Mouse (Mus musculus): ENCODE data around the gene Fgf22.

Gene Fgf22

GRCm38 (mm10) chr10:79754856-79755516 lies at the start of gene Fgf22:
Gene Fgf22, plus strand, starts transcription at chr10:79755076.
- no peak for DNase-seq (ENCODE audit: low read depth)

GRCm38 (mm10) chr10:79705951-79706350 lies 48.9 kb upstream of the Fgf22 start:
- peak; percentile 50 for DNase-seq (ENCODE audit: low read depth)

GRCm38 (mm10) chr10:79706406-79707094 lies 48.3 kb upstream of the Fgf22 start:
- no peak for DNase-seq (ENCODE audit: low read depth)

- DNase-seq (ENCODE audit: low read depth), result no peak
These were observed 47.7 kb upstream of the Fgf22 start for GRCm38 (mm10) chr10:79707162-79707561.

DNA sequence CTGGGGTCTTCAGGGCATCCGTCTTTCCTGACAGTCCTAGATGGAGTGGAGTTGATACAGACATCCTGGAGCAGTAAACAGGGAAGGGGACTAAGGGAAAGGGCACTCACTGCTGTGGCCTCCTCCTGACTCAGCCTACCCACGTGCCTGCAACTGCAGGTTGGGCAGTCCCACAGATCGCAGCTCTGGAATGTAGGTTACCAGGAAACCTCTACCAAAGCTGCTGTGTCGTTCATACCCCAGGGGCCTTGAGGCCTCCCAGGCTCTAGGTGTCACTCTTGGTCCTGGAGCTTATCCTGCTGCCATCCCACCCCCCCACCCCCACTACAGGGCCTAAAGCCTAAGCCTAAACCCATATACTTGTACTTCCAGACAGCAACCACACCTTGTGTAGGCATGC lies 47.1 kb upstream of the Fgf22 start:
- DNase-seq (ENCODE audit: low read depth), result no peak

DNA sequence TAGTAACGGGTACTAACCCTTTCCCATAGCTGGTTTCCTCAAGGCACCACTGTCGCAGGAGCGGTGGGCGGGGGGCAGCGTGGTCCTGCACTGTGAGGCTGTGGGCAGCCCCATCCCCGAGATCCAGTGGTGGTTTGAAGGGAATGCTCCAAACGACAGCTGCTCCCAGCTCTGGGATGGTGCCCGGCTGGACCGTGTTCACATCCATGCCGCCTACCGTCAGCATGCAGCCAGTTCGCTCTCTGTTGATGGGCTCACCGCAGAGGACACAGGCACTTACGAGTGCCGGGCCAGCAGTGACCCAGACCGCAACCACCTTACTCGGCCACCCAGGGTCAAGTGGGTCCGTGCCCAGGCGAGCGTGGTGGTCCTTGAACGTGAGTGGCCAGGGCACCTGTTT lies 46.2 kb upstream of the Fgf22 start:
- DNase-seq (ENCODE audit: low read depth), result no peak

- DNase-seq (ENCODE audit: low read depth), result no peak
These were observed 45.6 kb upstream of the Fgf22 start for GRCm38 (mm10) chr10:79709307-79709706.

DNA sequence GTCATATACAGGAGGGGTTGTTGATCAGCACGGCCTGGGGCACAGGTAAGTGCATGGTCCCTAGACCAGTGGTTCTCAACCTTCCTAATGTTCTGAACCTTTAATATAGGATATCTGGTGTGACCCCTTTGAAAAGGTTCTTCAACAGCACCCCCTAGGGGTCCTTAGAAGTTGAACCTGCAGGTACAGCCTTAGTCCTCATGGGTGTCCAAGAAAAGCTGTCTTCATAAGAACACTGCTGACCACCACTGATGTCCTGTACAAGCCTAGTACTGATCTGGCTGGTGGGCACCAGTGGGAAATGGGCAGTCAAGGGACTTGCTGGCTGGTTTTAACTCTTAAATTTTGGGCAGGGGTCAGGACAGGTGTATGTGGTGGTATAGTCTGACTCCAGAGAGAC lies 42.8 kb upstream of the Fgf22 start:
- DNase-seq (ENCODE audit: low read depth), result peak; percentile 80

GRCm38 (mm10) chr10:79712499-79713126 lies 42.3 kb upstream of the Fgf22 start:
- DNase-seq (ENCODE audit: low read depth), result peak; percentile 83

- DNase-seq (ENCODE audit: low read depth), result no peak
These were observed 41.7 kb upstream of the Fgf22 start for GRCm38 (mm10) chr10:79713163-79713562.

DNA sequence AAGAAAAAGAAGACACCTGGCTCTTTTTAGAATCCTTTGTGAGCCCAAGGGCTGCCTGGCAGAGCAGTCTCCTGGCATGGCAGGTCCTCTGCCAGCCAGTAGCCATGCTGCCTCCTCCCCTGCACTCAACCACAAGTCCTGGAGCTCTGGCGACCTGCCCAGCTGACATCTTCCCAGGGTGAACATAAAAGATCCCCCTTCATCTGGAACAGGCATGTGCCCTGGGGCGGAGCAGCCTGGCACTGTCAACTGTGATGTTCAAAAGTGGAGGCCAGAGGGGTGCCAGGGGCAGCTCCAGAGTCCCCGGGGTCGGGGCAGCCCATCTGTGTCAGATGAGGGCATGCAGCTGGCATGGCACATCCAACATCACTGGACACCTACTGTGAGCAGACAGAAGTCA lies 39.9 kb upstream of the Fgf22 start:
- no peak for DNase-seq (ENCODE audit: low read depth)

- DNase-seq (ENCODE audit: low read depth), result no peak
These were observed 38.5 kb upstream of the Fgf22 start, which contains the start of gene Hcn2 for GRCm38 (mm10) chr10:79716254-79716987. Gene Hcn2, plus strand, starts transcription at chr10:79716634.

DNA sequence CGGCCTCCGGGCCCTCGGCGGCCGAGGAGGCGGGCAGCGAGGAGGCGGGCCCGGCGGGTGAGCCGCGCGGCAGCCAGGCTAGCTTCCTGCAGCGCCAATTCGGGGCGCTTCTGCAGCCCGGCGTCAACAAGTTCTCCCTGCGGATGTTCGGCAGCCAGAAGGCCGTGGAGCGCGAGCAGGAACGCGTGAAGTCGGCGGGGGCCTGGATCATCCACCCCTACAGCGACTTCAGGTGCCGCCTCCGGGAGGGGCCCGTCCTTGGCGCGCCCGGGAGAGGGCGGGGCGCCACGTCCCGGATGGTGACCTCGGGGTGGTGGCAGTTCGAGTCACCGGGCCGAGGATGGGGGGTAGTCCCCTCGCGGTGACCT lies 37.9 kb upstream of the Fgf22 start:
- DNase-seq (ENCODE audit: low read depth), result no peak

- DNase-seq (ENCODE audit: low read depth), result peak; percentile 68
These were observed 37.1 kb upstream of the Fgf22 start for GRCm38 (mm10) chr10:79717640-79718357.

GRCm38 (mm10) chr10:79721089-79721488 lies 33.8 kb upstream of the Fgf22 start:
- no peak for DNase-seq (ENCODE audit: low read depth)

- DNase-seq (ENCODE audit: low read depth), result no peak
These were observed 31.8 kb upstream of the Fgf22 start for GRCm38 (mm10) chr10:79723047-79723446.

- no peak for DNase-seq (ENCODE audit: low read depth)
These were observed 31.2 kb upstream of the Fgf22 start for GRCm38 (mm10) chr10:79723692-79724091.

DNA sequence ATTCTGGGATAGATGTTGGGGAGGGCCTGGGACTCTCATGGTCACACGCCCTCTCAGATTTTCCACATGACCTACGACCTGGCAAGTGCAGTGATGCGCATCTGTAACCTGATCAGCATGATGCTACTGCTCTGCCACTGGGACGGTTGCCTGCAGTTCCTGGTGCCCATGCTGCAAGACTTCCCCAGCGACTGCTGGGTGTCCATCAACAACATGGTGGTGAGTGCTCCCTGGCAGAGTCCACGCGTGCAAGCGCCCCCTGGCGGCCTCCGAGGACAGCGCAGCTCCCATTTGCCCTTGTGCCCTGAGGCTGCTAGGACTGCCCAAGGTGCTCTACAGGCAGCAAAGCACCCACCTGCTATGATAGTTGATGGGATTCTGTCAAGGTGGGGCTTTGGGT lies 28.8 kb upstream of the Fgf22 start:
- peak; percentile 70 for DNase-seq (ENCODE audit: low read depth)

DNA sequence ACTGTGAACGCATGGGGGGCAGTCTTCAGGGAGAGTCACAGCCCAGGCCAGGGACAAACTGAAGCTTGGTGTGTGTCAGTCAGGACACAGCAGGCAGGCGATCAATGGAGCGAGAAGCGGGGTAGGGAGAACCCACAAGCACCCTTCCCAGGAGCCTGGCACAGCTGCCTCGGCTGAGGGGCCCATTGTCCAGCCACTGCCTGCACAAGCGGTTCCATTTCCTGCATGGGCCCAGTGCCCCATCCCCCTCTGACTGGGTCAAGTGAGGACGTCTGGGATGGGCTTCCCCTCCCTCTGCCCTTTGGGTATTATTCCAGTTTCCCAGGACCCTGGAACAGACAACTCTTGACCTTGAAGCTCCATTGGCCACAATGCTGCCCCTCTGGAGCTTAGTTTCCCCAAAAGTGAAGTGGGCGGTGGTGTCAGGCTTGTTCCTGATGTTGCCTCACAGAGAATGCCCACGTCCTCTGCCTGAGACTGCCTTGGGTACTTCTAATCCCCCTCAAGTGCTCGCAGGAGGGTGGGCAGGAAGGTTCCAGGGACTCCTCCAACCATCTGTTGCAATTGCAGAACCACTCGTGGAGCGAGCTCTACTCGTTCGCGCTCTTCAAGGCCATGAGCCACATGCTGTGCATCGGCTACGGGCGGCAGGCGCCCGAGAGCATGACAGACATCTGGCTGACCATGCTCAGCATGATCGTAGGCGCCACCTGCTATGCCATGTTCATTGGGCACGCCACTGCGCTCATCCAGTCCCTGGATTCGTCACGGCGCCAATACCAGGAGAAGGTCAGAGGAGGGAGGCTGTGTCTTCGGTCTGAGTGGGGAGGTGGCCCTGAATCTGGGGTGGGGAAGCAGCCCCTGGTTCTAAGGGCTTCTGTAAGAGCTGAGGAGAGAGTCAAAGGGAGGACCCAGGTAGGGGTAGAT lies 26.3 kb upstream of the Fgf22 start:
- no peak for DNase-seq (ENCODE audit: low read depth)

- peak; percentile 29 for DNase-seq (ENCODE audit: low read depth)
These were observed 25.4 kb upstream of the Fgf22 start for GRCm38 (mm10) chr10:79729357-79729965.
